Mouse (Mus musculus) kidney, postnatal 14 days (tissue): Measurements from ENCODE around the gene Xrcc5.
A peak's percentile ranks its signal among the peaks of the same experiment; 100 is the strongest.

ENCODE experiments used
- DNase-seq: peaks from one replicate; pipeline ENCODE4 v3.0.0; 2022; ENCODE audit warnings: mixed read lengths

The Xrcc5 gene

DNA sequence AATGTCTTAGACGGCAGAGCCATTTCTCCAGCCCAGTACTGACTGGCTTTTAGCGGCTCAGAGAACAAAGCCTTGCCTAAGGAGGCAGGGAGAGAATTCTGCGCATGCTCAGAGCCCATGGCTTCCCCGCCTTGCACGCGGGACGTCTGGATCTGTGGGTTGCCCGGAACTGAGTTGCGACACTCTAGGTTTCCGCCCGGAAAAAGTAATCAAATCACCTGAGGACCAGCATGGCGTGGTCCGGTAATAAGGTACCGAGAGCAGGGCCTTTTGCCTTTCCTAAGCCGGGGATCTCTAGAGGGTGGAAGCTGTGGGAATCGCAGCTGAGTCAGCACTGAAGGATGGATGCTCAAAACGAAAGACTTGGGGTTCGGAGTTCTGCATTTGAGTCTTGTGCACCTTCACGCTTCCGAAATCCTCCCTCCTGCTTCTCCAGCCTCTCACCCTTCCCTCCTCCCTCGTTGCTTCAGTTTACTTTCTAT is at the start of gene Xrcc5:
Gene Xrcc5 (plus strand): TSS at position 105 of the 482 bp plus-strand sequence.
- peak; percentile 94 for DNase-seq

DNA sequence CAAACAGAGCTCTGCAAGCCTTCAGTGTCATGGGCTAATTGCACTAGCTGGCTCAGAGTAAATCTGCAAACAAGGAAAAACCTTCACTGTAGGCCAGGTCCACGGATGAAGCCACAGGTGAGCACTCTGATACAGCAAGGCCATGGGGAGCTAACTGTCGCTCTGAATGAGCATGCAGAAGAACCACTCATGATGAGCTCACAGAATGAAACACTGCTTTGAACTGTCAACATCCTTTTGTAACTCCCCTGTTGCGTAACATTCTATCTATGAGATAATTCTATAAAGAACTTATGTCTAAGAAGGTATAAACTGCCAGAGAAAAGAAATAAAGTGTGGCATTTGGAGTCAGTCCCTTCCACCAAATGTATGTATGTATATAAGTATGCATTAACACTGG is 44.1 kb upstream of the Xrcc5 start:
- no peak for DNase-seq

DNA sequence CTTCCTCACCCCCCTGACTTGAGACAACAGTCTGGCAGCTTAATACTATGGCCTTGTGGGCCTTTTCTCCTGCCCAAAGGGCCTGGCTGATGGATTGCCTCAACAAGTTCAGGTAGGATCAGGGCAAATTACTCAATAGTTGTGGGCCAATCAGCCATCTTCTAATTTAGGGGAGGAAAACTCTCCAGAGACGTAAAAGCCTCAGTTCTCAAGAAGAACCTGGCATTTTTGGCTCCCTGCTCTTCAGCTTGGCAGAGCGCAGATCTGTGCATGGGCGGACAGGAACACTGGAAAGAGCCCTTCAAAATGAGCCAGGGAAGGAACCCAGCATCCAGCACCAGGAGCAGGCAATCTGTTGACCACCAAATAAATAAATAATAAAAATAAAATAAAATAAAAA is 29.1 kb upstream of the Xrcc5 start:
- no peak for DNase-seq

DNA sequence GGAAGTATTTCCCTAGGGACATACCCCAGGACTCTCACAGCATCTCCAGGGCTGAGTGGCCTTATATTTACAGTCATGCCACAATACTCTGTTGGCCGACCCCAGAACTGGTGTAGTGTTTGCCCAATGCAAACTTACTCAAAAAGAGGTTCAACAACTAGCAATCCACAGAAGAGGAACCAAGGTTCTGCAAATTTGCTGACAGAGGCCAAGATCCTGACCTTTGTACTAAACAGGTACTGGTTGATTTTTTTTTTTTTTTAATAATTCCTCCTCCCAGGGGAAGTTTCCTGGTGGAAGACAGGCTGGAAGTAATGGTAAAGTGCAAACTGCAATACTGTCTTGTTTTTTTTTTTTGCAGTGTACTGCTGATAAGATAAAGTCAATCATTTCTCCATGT is 24.6 kb upstream of the Xrcc5 start:
- no peak for DNase-seq

DNA sequence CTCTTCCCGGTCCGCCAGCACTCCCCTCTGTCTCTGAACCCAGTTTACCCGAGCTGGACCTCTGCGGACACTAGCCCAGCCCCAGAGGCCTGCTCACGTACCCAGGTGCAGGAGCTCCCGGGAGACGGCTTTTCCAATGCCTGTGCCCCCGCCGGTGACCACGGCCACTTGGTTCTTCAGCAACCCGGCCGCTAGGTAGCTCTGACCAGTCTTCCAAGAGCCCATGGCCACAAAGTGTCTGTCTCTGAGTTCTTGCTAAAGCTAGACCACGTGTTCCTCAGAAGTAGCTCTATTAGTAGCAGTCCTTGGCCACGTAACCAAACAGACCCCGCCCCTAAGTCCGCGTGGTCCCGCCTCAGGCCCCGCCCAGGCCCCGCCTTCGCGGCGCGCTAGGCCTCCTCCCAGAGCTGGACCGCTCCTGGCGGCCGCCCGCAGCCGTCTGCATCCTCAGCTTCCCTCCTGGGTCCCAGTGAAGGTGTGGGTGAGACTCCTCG is 23.2 kb upstream of the Xrcc5 start, which contains the start of the genes Pecr and Tmem169:
Gene Pecr (minus strand): TSS at position 323 of the 494 bp plus-strand sequence.
Gene Tmem169 (plus strand): TSS at position 378 of the 494 bp plus-strand sequence.
- DNase-seq = peak; percentile 96

DNA sequence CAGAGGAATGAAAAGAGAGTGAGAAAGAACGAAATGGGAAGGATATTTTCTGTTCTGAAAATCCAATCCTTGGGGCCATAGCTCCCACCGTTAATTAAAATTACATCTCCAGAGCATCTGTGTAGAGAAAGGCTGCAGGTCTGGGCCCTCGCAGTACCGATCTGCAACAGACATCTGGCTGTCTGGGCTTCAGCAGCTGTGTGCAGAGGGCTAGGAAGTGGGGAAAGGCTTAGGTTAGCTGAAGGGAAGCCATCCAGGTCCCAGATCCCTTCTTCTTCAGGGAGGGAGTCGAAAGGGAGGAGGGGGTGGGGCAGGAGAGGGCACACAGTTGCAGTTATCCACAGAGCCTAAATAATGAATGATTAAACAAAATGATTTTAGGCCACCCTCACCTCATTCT is 22.7 kb upstream of the Xrcc5 start:
- DNase-seq = no peak

DNA sequence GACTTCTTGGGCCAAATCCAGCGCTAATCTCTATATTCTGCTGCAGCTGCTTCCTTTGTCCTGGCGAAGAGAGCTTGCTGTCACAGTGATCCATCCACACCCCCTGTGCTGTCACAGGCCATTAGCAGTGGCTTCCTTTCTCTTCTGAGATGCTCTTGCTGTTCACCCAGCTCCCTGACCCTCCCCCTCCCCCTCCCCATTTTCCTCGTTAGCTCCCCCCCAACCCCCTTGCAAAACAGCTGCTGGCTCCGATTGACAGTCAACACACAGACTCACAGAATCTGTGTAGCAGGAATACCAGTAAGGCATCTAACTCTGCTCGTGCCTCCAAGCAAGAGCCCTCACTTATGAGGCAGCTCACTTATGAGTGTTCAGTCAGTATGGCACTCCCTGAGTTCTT is 20.3 kb upstream of the Xrcc5 start:
- no peak for DNase-seq

DNA sequence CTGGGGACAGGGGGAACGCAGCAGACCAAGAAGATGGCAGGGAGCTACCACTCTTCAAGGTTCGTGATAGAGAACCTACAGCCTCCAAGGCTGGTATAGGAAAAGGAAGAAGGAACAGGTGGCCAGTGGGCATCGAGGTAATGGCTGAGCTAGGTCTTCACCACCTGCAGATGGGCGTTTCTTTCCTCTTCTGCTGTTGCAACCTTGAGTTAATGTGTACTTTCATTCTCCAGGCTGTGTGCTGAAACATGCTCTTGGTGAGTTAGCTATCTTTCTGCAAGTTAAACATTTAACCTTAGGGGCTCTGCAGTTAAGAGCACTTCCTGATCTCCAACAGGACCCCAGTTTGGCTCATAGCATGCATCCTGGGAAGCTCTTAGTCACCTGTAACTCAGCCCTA is 19.3 kb upstream of the Xrcc5 start:
- peak; percentile 61 for DNase-seq

DNA sequence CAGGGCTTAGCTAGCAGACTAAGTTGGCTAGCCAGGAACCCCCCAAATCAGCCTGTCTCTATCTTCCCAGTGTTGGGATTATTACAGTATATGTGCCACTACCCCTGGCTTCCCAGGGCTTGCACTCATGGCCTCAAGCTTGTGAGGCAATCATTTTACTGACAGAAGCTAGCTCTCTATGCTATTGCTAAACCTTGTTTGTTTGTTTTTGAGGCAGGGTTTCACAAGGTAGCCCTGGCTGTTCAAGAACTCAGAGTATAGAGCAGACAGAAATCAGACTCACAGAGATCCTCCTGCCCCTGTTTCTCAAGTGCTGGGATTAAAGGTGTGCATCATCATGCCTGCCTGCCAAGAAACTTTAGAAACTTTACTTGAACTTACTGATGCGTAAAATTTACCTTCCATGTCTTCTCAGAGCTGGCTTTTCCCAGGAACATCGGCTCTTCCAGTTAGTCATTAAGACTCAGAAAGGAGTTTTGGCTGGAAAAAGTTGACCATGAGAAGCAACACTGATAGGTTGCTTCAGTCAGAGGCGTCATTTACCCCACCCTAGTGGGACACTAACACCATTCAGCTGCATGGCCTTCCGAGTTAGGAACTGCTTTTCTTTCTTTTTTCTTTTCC is 18.6 kb upstream of the Xrcc5 start:
- peak; percentile 58 for DNase-seq

DNA sequence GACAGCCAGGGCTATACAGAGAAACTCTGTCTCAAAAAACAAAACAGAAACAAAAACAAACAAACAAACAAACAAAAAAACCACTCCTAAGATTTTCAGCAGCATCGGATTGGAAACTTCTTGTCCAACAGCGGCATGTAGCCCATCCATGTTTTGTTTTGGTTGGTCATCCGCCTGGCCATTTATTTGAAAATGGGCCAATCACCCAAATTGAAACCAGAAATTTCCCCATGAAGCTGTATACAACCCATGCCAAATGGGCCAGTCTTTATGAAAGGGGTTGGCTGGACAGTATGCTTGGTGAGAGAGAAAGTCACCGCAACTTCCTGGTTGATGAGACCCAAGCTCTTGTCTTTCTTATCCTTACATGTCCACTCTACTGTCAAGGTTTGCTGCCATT is 16.3 kb upstream of the Xrcc5 start:
- DNase-seq = no peak

DNA sequence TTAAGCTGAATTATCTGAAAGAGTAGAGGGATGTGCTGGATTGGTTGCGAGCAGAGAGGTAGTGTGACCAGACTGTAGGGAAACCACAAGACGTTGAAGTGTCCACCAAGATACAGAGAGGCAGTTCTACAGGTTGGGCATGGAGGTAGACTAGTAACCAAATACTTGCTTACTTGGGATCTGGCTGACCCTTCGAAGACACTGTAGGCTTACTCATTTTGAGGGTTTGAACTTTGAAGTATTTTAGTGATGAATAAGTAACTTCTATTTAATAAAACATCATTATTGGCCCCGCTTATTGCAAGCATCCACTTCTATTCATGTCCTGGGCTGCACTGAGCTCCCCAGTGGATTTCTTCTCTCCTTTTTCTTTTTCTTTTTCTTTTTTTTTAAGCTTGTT is 15.8 kb upstream of the Xrcc5 start:
- DNase-seq = no peak

DNA sequence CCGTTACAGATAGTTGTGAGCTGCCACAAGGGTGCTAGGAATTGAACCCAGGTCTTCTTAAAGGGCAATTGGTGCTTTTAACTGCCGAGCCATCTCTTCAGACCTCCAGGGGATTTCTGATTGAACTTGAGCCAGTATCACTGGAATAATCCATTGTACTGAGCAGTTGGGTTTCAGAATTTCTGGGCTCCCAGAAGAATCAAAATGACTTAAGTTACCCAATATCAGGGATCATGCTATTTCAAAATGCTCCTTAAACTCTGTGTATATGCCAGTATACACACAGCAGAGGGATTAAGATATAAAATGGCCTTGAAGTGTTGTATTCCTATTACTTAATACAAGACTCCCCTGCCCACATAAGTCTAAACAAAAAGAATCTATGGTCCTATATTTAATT is 15.3 kb upstream of the Xrcc5 start:
- DNase-seq = no peak

DNA sequence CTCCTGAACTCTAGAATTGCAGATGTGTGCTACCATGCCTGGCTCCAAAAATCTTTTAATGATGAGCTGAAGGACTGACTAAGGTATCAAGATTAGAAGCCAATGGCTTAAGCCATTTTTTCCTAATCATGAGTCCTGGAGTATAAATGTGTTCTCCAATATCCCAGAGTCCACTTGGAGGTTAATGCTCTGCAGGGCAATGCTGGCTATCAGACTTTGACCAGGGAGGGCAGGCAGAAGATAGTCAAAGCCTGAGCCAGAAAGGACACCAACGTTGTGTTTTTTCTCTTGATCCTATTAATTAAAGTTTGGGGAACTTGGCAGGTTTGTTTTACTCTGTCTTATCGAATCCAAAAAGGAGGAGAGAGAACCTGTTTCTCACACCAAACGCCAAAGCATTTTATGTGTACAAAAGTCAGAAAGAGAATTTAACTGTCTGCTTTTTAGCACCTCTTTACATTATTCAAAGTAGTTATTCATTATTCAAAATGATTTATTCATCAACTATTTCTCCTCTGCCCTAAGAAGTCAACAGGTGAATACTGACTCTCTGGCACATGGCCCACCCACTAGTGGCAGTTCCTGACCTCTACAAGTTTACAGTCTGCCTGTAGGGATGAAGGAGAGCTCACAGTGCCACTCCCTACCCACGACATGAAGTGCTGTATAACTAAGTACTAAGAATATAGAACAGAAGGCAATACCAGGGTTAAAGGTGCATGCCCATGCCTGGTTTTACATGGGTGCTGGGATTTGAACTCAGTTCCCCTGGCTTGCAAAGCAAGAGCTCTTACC is 13.2 kb upstream of the Xrcc5 start:
- peak; percentile 80 for DNase-seq

DNA sequence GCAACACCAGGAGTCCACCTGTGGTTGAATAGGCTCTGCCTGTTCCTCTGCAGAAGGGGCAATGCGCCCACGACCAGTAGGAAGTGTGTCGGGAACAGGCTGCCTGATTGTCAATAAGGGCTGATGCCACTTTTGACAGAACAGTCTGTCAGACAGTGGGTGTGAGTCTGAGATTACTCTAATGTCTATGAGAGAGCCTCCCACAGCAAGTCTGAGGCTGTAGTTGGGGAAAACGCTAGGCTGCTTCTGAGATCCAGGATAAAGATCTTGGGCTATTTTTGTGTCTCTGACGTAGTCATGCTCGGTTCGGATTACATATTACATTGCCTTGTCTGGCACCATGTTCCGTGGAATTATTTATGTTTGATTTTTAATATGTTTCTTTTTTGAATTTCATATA is 11.5 kb upstream of the Xrcc5 start:
- DNase-seq = no peak

DNA sequence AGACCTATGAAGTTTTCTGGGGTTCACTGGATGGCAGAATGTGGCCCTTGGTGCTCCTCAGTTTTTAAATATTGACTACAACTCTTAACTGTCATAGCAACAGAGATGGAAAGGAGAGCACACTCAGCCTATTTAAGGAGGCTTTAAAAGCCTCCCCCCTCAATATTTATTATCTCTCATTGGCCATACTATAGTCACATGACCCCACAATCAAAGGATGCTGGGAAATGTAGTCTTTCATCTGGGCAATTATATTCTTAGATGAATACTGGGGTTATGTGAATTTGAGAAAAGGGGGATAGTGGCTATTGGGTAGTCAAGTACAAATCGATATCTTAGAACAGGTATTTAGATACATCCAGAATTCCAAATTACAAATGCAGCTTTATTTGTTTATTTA is 5.4 kb upstream of the Xrcc5 start:
- DNase-seq = no peak

DNA sequence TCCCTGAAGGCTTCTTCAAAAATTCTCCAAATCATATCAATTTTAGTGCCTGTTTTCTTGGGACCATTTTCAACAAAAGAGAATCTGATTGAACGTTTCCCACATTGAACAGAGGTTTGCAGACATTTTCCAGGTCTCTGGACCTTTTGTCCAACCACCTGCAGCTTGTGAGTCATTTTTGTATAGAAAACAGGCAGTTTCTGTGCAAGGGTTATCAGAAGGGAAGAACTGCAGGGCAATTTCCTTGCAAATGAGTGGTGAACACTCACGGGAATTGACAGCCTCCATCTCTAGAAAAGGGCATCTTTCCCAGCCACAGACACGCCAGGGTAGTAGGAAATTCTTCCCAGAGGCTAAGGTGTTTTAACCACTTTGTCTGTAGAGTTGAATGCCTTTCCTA is 980 bp upstream of the Xrcc5 start:
- no peak for DNase-seq

DNA sequence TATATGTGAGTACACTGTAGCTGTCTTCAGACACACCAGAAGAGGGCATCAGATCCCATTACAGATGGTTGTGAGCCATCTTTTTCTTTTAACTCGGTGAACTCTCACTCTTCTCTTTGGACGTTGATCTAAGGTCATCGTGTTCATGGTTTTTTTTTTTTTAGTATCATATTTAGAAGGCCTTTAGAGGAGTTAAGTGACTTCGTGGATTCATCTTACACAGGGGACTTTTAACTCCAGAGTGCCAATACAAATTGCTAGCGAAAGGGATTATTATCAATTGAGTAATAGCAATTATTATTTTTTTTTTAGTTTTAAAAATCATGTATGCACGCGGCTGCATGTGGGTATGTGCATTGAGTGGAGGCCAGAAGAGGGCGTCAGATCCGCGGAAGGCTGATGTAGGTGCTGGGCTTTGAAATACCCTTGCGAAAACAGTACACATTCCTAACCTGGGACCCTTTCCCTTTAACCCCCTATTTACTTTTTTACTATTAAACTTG is 491 bp upstream of the Xrcc5 start:
- DNase-seq = peak; percentile 53

DNA sequence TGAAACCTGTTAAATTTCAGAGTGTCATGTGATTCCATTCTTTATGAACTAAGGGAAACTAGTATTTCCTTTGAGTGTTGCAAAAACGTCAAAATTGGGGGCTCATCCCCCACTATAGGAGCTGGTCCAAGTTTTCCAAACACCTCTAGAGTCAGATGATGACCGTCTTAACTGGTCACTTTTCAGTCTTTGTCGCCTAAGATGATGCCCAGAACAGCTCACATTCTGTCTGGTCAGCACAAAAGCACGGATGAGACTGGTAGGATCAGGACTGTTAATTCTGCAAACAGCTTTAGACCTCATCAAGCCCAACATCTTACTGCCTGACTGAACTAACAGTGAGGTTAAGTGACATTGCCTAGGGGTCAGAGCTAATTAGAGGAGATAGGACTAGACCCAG is 1.7 kb downstream of the Xrcc5 start:
- no peak for DNase-seq

DNA sequence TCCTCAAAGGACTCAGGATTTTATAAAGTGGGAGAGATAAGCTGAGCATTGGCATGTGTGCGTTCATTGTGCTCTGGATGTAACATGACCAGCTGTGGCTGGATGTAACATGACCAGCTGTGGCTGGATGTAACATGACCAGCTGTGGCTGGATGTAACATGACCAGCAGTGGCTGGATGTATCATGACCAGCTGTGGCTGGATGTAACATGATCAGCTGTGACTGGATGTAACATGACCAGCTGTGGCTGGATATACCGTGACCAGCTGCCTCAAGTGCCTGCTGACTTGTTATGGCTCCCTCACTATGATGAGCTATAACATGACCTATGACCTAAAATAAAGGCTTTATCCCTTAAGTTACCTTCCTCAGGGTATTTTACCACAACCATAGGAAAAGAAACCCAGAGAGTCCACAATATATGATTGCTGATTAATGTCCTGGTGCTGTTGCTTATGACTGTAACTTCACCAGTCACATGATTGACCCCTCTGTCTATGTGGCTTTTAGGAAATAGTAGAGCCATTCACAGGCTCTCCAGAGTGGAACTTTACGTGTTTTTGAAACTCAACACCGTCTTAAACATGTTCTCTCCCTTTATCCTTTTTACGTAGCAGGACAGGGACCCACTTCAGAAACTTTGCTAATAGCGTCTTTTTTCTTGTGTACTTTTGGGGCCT is 2.7 kb downstream of the Xrcc5 start:
- no peak for DNase-seq

DNA sequence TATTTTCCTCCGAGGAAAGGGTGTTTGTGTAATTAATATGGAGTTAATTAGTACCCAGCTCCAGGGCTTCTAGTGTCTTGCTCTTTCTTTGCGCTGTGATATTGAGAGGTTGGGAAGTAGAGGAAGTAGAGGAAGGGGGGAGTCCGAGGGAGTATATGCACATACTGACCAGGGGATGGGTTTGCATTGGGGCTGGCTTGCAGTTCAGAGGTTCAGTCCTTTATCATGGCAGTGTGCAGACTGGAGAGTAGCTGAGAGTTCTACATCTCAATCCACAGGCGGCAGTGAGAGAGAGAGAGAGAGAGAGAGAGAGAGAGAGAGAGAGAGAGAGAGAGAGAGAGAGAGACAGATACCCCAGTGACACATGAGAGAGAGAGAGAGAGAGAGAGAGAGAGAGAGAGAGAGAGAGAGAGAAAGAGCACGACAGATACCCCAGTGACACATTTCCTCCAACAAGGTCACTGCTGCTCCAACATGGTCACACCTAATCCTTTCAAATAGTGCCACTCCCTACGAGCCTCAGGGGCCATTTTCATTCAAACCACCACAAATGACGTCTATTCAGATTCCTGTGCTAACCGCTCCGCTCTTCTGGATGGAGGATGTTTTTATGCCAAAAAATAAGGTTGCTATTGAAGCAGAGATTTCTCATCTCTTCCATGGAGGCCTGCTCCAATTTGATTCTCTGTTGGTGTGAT is 5.6 kb downstream of the Xrcc5 start:
- DNase-seq = no peak

DNA sequence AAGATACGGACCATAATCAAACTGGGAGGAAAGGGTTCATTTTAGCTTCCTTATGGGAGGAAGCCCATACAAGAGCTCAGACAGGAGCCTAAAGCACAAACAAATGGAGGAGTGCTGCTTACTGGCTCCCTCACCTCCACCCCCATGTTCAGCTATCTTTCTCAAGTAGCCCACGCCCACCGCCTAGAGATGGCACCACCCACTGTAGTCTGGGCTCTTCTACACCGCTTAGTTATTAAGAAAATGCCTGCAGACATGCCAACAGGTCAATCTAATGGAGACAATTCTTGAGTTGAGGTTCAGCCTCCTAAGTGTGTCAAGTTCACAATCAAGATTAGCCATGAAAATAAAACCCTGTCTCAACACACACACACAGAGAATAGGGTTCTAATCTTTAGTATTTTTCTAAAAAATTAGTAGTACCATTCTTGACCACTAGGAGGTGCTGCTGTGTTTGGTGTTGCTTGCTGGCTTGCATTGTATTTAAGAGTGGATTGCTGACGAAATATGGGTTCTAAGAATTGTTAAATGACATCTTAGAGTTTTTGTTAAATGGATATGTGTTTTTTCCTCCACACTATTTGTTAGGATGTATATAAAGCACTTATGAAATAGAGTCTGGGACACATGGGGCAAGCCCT is 6.3 kb downstream of the Xrcc5 start:
- no peak for DNase-seq

DNA sequence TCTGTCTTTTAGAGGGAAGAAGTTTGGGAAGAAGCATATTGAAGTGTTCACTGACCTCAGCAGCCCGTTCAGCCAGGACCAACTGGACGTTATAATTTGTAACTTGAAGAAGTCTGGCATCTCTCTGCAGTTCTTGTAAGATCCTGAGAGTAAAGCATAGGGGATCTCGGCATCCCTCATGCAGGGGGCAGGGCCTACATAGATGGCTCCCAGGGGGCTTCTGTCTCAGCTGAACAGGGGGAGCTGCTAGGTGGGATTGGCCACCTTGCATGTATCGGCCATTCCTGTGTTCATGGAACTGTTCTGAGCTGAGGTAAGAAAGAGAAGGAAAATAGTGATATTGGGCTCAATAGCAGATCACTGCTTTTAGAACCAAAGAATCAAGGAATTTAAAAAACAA is 8.2 kb downstream of the Xrcc5 start:
- no peak for DNase-seq
